Mouse (Mus musculus) ES-E14 (cell line): Measurements from ENCODE around the gene Sh3gl1. TPM values are rescaled to one million over a fixed set of nuclear protein-coding genes. Genes with fewer than 3 reads are reported as not detected.

Experiments used
- DNase-seq: peaks from one replicate; pipeline ENCODE4 v3.0.0-alpha.2; 2013; ENCODE audit warnings: low read depth, low spot score
- H3K27ac ChIP-seq: 2 replicates; pipeline ENCODE4 v1.5.1; 2012; ENCODE audit warnings: low read depth, mild to moderate bottlenecking, low read length, moderate library complexity, mixed read lengths; ENCODE audit not compliant: poor library complexity, insufficient read depth, severe bottlenecking
- H3K36me3 ChIP-seq: 2 replicates; pipeline ENCODE4 v1.6.1; 2012; ENCODE audit warnings: mild to moderate bottlenecking, low read length, moderate library complexity, mixed read lengths; ENCODE audit not compliant: control insufficient read depth, poor library complexity, insufficient read depth, severe bottlenecking
- H3K4me1 ChIP-seq, 2 experiments: fragments of 150-350 bp in 1 of 2; sonication (generic) in 1 of 2; 2 replicates each; pipeline ENCODE4 v1.6.1; 2012; ENCODE audit warnings: low read length in 2 of 2, mild to moderate bottlenecking in 1 of 2, mixed read lengths in 1 of 2; ENCODE audit not compliant: control insufficient read depth in 2 of 2, insufficient read depth in 2 of 2, poor library complexity in 1 of 2
- H3K4me3 ChIP-seq, 2 experiments: fragments of 150-350 bp in 1 of 2; sonication (generic) in 1 of 2; 2 replicates each; pipeline ENCODE4 v1.5.1; 2012; ENCODE audit warnings: low read length in 2 of 2, low read depth in 1 of 2, mild to moderate bottlenecking in 1 of 2, mixed read lengths in 1 of 2; ENCODE audit not compliant: insufficient read depth in 1 of 2, poor library complexity in 1 of 2, severe bottlenecking in 1 of 2
- H3K9ac ChIP-seq: 2 replicates; pipeline ENCODE4 v1.6.1; 2012; ENCODE audit warnings: low read depth, mild to moderate bottlenecking, low read length, mixed read lengths; ENCODE audit not compliant: poor library complexity, insufficient read depth, severe bottlenecking
- H3K9me3 ChIP-seq: fragments of 150-350 bp; sonication (generic); 2 replicates; pipeline ENCODE4 v1.6.1; 2012; ENCODE audit warnings: low read depth, mild to moderate bottlenecking, low read length; ENCODE audit not compliant: control insufficient read depth, insufficient read depth
- CHD2 ChIP-seq: IDR thresholded peaks from 2 replicates; pipeline ENCODE4 v1.6.1; 2014; ENCODE audit warnings: mild to moderate bottlenecking, low read depth, low read length, inconsistent platforms
- HCFC1 ChIP-seq: IDR thresholded peaks from 2 replicates; pipeline ENCODE4 v1.6.1; 2012; ENCODE audit warnings: low read length, inconsistent platforms, borderline replicate concordance; ENCODE audit not compliant: insufficient read depth
- MAFK ChIP-seq: IDR thresholded peaks from 2 replicates; pipeline ENCODE4 v1.6.1; 2014; ENCODE audit warnings: mild to moderate bottlenecking, low read depth, low read length, inconsistent platforms; ENCODE audit not compliant: insufficient read depth
- ZC3H11A ChIP-seq: IDR thresholded peaks from 2 replicates; pipeline ENCODE4 v1.6.1; 2012; ENCODE audit warnings: low read depth, mild to moderate bottlenecking, inconsistent platforms, low read length, borderline replicate concordance
- ZNF384 ChIP-seq: IDR thresholded peaks from 2 replicates; pipeline ENCODE4 v1.6.1; 2012; ENCODE audit warnings: low read depth, low read length, inconsistent platforms
- in situ Hi-C, 2 experiments: fragments of 600-800 bp; cut with MboI; formaldehyde crosslinking; loops; one replicate each; pipeline ENCODE4 v1.15.1; 2025; ENCODE audit warnings: low sequenced_read_pairs in 2 of 2, inconsistent platforms in 1 of 2; ENCODE audit not compliant: unreplicated experiment in 2 of 2
- total RNA-seq: library from RNA; depleted of rRNA; stranded (reverse); fragments of 300-350 nt; gene quantifications from 2 replicates; pipeline ENCODE4 v1.2.3, GENCODE M21; 2012

Sh3gl1 gene
- total RNA-seq, 1 experiment: 73.8 TPM

- TF ChIP-seq ZNF384 (no peak), CHD2 (peak; percentile 84)
- Histone ChIP-seq H3K4me3 (peak overlapping the region; percentile 88 to 99), H3K36me3 (peaks cover 12% of the 10 kb centered on the region; the same call in 1 of the 2 replicates), H3K9ac (peak overlapping the region; percentile 65), H3K4me1 (peaks cover 0 to 8% of the 10 kb centered on the region in 2 experiments; a peak in 2 of 4 replicates), H3K27ac (peak overlapping the region; percentile 54; the same call in 1 of the 2 replicates), H3K9me3 (no peaks in the 10 kb centered on the region)
- in situ Hi-C loops: no loop called here
- peak; percentile 97 for DNase-seq
Observed at GRCm38 (mm10) chr17:56008356-56009087, 27.9 kb downstream of the Sh3gl1 start.

- peaks cover 0 to 8% of the 10 kb centered on the region in 2 experiments; a peak in 2 of 4 replicates for H3K4me1 ChIP-seq
- H3K4me3 ChIP-seq: peak overlapping the region; percentile 17 to 60
- H3K27ac ChIP-seq: peak overlapping the region; percentile 61
- TF ChIP-seq MAFK (no peak), ZNF384 (0 out of 2 replicates have a peak, but pooled peaks have one; percentile 23), HCFC1 (no peak)
- DNase-seq: no peak
- in situ Hi-C loops: no loop called here
- peaks cover 12% of the 10 kb centered on the region; the same call in 1 of the 2 replicates for H3K36me3 ChIP-seq
- no peak overlapping the region; the same call in 1 of the 2 replicates for H3K9ac ChIP-seq
- H3K9me3 ChIP-seq: no peaks in the 10 kb centered on the region
Observed at GRCm38 (mm10) chr17:56007444-56008355, 28.7 kb downstream of the Sh3gl1 start.

- in situ Hi-C loops: no loop called here
- Histone ChIP-seq H3K4me1 (peaks cover 0 to 8% of the 10 kb centered on the region in 2 experiments; a peak in 2 of 4 replicates), H3K4me3 (peak overlapping the region; percentile 0 to 4; a peak in 1 of 4 replicates), H3K27ac (peak overlapping the region; percentile 59; the same call in 1 of the 2 replicates), H3K36me3 (peaks cover 7% of the 10 kb centered on the region; the same call in 1 of the 2 replicates), H3K9ac (no peak overlapping the region; the same call in 1 of the 2 replicates), H3K9me3 (no peaks in the 10 kb centered on the region)
- DNase-seq: no peak
- TF ChIP-seq ZC3H11A (no peak), MAFK (no peak), CHD2 (no peak), HCFC1 (no peak), ZNF384 (no peak)
Observed at GRCm38 (mm10) chr17:56006956-56007355, 29.5 kb downstream of the Sh3gl1 start.

- no peak within 1 kb of the TSS for H3K9ac ChIP-seq
- no peak within 1 kb of the TSS for H3K27ac ChIP-seq
- peaks cover 0 to 8% of the 10 kb centered on the region in 2 experiments; a peak in 2 of 4 replicates for H3K4me1 ChIP-seq
- in situ Hi-C loops: no loop called here
- no peak within 1 kb of the TSS for H3K4me3 ChIP-seq
- no peaks in the 10 kb centered on the region for H3K9me3 ChIP-seq
- H3K36me3 ChIP-seq: no peaks in the 10 kb centered on the region
- TF ChIP-seq HCFC1 (no peak), ZNF384 (peak; percentile 89)
- DNase-seq: no peak
Observed at GRCm38 (mm10) chr17:56005415-56006061, 30.9 kb downstream of the Sh3gl1 start, which contains the start of the genes Stap2 and Mpnd. Gene Stap2, minus strand, starts transcription at chr17:56005584. Gene Mpnd, plus strand, starts transcription at chr17:56005711.
